Mouse (Mus musculus) embryo, embryonic 11 days (tissue): ENCODE measurements around the gene Slco3a1.

ENCODE experiments used
- DNase-seq: peaks from one replicate; pipeline ENCODE4 v3.0.0-alpha.2; 2015

Slco3a1 gene

GRCm38 (mm10) chr7:74340419-74340954 lies 214.1 kb downstream of the Slco3a1 start:
- DNase-seq, result no peak

GRCm38 (mm10) chr7:74337677-74338420 lies 216.7 kb downstream of the Slco3a1 start:
- DNase-seq, result no peak

GRCm38 (mm10) chr7:74332323-74332722 lies 222.3 kb downstream of the Slco3a1 start:
- no peak for DNase-seq

- DNase-seq, result peak; percentile 28
These were observed 223.5 kb downstream of the Slco3a1 start for GRCm38 (mm10) chr7:74330858-74331726.

GRCm38 (mm10) chr7:74330117-74330857 lies 224.3 kb downstream of the Slco3a1 start:
- DNase-seq, result peak; percentile 57

GRCm38 (mm10) chr7:74329004-74329403 lies 225.6 kb downstream of the Slco3a1 start:
- no peak for DNase-seq

GRCm38 (mm10) chr7:74327716-74328115 lies 226.9 kb downstream of the Slco3a1 start:
- DNase-seq, result no peak

- no peak for DNase-seq
These were observed 229.5 kb downstream of the Slco3a1 start for GRCm38 (mm10) chr7:74325052-74325451.

GRCm38 (mm10) chr7:74323683-74324082 lies 230.9 kb downstream of the Slco3a1 start:
- peak; percentile 53 for DNase-seq

- no peak for DNase-seq
These were observed 231.4 kb downstream of the Slco3a1 start for GRCm38 (mm10) chr7:74323194-74323593.

- no peak for DNase-seq
These were observed 233.9 kb downstream of the Slco3a1 start for GRCm38 (mm10) chr7:74320635-74321034.

GRCm38 (mm10) chr7:74315836-74316435 lies 238.6 kb downstream of the Slco3a1 start:
- no peak for DNase-seq

- DNase-seq, result no peak
These were observed 240.3 kb downstream of the Slco3a1 start for GRCm38 (mm10) chr7:74314276-74314675.

- DNase-seq, result no peak
These were observed 241.1 kb downstream of the Slco3a1 start for GRCm38 (mm10) chr7:74313279-74314105.

- DNase-seq, result no peak
These were observed 243.0 kb downstream of the Slco3a1 start for GRCm38 (mm10) chr7:74311536-74311935.

GRCm38 (mm10) chr7:74303611-74304300 lies 250.8 kb downstream of the Slco3a1 start:
- no peak for DNase-seq

GRCm38 (mm10) chr7:74303081-74303480 lies 251.5 kb downstream of the Slco3a1 start:
- no peak for DNase-seq

- peak; percentile 9 for DNase-seq
These were observed 268.0 kb downstream of the Slco3a1 start for GRCm38 (mm10) chr7:74286531-74286930.

GRCm38 (mm10) chr7:74280371-74280770 lies 274.2 kb downstream of the Slco3a1 start:
- DNase-seq, result no peak

GRCm38 (mm10) chr7:74279356-74279755 lies 275.2 kb downstream of the Slco3a1 start:
- no peak for DNase-seq

GRCm38 (mm10) chr7:74270089-74270394 lies 284.5 kb downstream of the Slco3a1 start:
- no peak for DNase-seq
